Mouse (Mus musculus) heart, adult 2 months (tissue): Measurements from ENCODE around the gene Polr2l. TPM values are rescaled to one million over a fixed set of nuclear protein-coding genes. Genes with fewer than 3 reads are reported as not detected.

ENCODE experiments used
- DNase-seq, 2 experiments: peaks; one replicate each; pipeline ENCODE4 v3.0.0; 2021
- H3K27ac ChIP-seq: fragments of 200-600 bp; 2 replicates; pipeline ENCODE4 v1.8.1; 2022
- H3K27me3 ChIP-seq: fragments of 200-500 bp; 2 replicates; pipeline ENCODE4 v1.6.1; 2012; ENCODE audit warnings: mild to moderate bottlenecking, low read length, inconsistent platforms, mixed read lengths; ENCODE audit not compliant: control insufficient read depth, insufficient read depth
- H3K36me3 ChIP-seq: fragments of 200-500 bp; 2 replicates; pipeline ENCODE4 v1.6.1; 2012; ENCODE audit warnings: low read length, inconsistent platforms; ENCODE audit not compliant: control insufficient read depth, insufficient read depth
- H3K4me1 ChIP-seq: fragments of 200-500 bp; 2 replicates; pipeline ENCODE4 v1.6.1; 2011; ENCODE audit warnings: low read length; ENCODE audit not compliant: control insufficient read depth, insufficient read depth
- H3K4me3 ChIP-seq: fragments of 200-600 bp; 2 replicates; pipeline ENCODE4 v1.8.1; 2022
- H3K79me2 ChIP-seq: fragments of 200-500 bp; replicated peaks from 2 replicates; pipeline ENCODE4 v1.6.1; 2012; ENCODE audit warnings: mild to moderate bottlenecking, inconsistent platforms, low read length, moderate library complexity, mixed read lengths; ENCODE audit not compliant: control insufficient read depth, insufficient read depth
- H3K9ac ChIP-seq: fragments of 200-500 bp; 2 replicates; pipeline ENCODE4 v1.6.1; 2012; ENCODE audit warnings: low read depth, mild to moderate bottlenecking, control low read depth, inconsistent platforms, low read length, mixed read lengths
- CTCF ChIP-seq: fragments of 200-600 bp; IDR thresholded peaks from 2 replicates; pipeline ENCODE4 v1.8.1; 2022; ENCODE audit warnings: antibody characterized with exemption, mild to moderate bottlenecking, moderate library complexity
- EP300 ChIP-seq: fragments of 200-500 bp; IDR thresholded peaks from 2 replicates; pipeline ENCODE4 v1.6.1; 2011; ENCODE audit warnings: low read depth, low read length, control low read depth; ENCODE audit not compliant: insufficient read depth
- POLR2A ChIP-seq: fragments of 200-500 bp; IDR thresholded peaks from 2 replicates; pipeline ENCODE4 v1.6.1; 2011; ENCODE audit warnings: mild to moderate bottlenecking, low read depth, low read length, control low read depth; ENCODE audit not compliant: insufficient read depth
- WGBS: fragments of 180-500 bp; shearing (Covaris S2); methylation state at CpG from one replicate; pipeline ENCODE4 v1.1.7; 2018; 5-methylcytosine and 5-hydroxymethylcytosine counted together
- intact Hi-C: fragments of 180-260 bp; cut with DNase I; formaldehyde crosslinking; loops from one replicate; pipeline ENCODE4 v1.15.1; 2025
- polyA plus RNA-seq: library from polyadenylated mRNA; depleted of rRNA; stranded (reverse); fragments of >200 nt; gene quantifications from 2 replicates; pipeline ENCODE4 v1.2.3, GENCODE M21; 2012
- total RNA-seq, 2 experiments: library from RNA; stranded (reverse); gene quantifications; 2 replicates each; pipeline ENCODE4 v1.2.3; 2021

Polr2l gene
- total and polyA plus RNA-seq, 3 experiments = 62.6 to 82.8 (median 71.7) TPM

DNA sequence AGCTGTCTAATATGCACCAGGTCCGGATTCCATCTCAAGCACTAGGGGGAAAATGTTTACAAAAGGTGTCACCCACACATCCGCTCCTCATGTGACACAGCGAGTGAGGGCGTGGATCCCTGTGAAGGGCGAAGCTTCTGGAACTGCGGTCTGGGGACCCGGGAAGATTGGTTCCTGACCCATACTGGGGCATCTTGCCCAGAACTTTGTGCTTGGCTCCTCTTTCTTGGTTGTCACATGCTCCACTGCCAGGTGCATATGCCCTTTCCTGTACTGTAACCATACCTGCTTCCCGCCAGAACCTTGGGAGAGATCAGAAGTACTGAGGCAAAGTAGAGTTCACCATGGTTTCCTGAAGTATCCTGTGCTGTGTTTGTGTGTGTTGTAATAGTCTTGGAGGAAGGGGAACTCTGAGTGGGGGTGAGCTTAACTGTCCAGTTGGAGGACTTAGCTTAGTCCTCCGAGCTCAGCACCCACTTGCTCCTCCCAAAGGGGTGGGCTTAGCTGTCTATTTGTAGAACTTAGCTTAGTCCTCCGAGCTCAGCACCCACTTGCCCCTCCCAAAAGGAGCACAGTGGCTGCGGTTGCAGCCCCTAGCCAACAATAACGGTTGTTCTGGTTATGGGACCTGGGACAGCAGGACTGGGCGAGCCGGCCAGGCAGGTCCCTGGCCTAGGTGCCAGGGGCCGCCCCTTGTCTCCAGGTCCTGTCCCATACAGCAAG is 14.4 kb downstream of the Polr2l start, which contains the start of gene Cracr2b:
TSS of gene Cracr2b (plus strand) at position 704 of the 723 bp plus-strand sequence.
- peak; percentile 68 to 73 for DNase-seq
- no peaks in the 10 kb centered on the region for H3K27me3 ChIP-seq
- WGBS = 49% methylated on average over 15 of the region's 15 CpGs

DNA sequence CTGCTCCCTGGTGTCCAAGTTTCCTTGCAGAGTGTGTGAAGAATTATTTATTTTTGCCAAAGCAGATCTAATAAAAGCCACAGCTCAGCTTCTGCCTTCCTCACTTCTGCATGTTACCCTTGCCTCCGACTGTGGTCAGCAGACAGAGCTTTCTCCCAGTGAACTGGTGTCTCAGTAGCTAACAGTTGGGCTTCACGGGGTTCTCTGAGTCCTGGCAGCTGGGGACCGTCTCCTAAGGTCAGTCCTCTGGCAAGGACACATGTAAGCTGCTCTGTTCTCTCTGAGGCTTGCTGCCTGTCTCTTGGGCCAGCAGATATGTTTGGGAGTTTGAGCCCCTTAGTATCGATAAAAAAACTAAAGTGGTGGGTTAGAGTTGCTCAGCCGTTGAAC is 14.9 kb downstream of the Polr2l start:
- no peaks in the 10 kb centered on the region; the same call in 1 of the 2 replicates for H3K79me2 ChIP-seq
- no peak for TF ChIP-seq POLR2A
- TF ChIP-seq EP300 = no peak
- TF ChIP-seq CTCF = no peak
- H3K27ac ChIP-seq = peak overlapping the region; percentile 97
- peaks cover 5% of the 10 kb centered on the region; the same call in 1 of the 2 replicates for H3K36me3 ChIP-seq
- WGBS = 49% methylated on average over 5 of the region's 5 CpGs
- H3K4me3 ChIP-seq = no peak overlapping the region
- H3K9ac ChIP-seq = no peak overlapping the region
- DNase-seq = peak in 1 of 2 experiments; percentile 38
- H3K27me3 ChIP-seq = no peaks in the 10 kb centered on the region
- peaks cover 26% of the 10 kb centered on the region for H3K4me1 ChIP-seq
- intact Hi-C loops = no loop called here

More for the DNA sequence above, 14.4 kb downstream of the Polr2l start, which contains the start of gene Cracr2b:
- peak within 1 kb of the TSS; percentile 83 for H3K4me3 ChIP-seq
- H3K9ac ChIP-seq = peak within 1 kb of the TSS; percentile 88
- peak within 1 kb of the TSS; percentile 97 for H3K27ac ChIP-seq
- TF ChIP-seq POLR2A (peak; percentile 52), EP300 (0 out of 2 replicates have a peak, but pooled peaks have one; percentile 17), CTCF (no peak)
- peaks cover 5% of the 10 kb centered on the region; the same call in 1 of the 2 replicates for H3K36me3 ChIP-seq
- intact Hi-C loops = no loop called here
- no peaks in the 10 kb centered on the region; the same call in 1 of the 2 replicates for H3K79me2 ChIP-seq
- H3K4me1 ChIP-seq = peaks cover 29% of the 10 kb centered on the region

DNA sequence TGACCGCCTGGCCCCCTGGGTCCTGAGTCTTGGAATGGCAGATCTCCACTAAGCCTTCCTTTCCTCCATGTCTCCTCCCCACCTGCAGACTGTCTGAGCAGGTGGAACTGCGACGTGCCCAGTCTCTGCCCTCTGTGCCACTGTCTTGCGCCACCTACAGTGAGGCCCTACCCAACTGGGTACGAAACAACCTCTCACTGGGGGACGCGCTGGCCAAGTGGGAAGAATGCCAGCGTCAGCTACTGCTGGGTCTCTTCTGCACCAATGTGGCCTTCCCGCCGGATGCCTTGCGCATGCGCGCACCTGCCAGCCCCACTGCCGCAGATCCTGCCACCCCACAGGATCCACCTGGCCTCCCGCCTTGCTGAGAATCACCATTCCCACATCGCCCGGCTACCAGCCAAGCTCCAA is 15.6 kb downstream of the Polr2l start:
- Histone ChIP-seq H3K4me3 (no peak overlapping the region), H3K4me1 (peaks cover 26% of the 10 kb centered on the region), H3K27me3 (no peaks in the 10 kb centered on the region), H3K36me3 (peaks cover 5% of the 10 kb centered on the region; the same call in 1 of the 2 replicates), H3K79me2 (no peaks in the 10 kb centered on the region), H3K27ac (peak overlapping the region; percentile 97), H3K9ac (no peak overlapping the region)
- 84% methylated on average over 17 of the region's 17 CpGs for WGBS
- TF ChIP-seq POLR2A (no peak), CTCF (no peak), EP300 (no peak)
- intact Hi-C loops = no loop called here
- DNase-seq = peak; percentile 40 to 42

DNA sequence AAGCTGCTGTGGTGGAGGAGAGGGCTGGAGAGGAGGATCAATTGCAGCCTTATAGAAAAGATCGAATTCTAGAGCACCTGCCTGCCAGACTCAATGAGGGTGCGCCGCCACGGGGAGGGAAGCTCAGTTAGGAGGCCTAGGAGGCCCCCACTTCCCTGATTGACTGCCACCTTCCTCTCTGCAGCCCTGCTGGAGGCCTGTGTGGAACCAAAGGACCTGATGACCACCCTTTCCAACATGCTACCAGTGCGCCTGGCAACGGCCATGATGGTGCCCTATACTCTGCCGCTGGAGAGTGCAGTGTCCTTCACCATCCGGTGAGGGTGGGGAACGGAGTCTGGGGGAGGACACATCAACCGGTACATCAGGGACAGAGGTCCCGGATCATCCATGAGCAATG is 16.3 kb downstream of the Polr2l start:
- 85% methylated on average over 11 of the region's 11 CpGs for WGBS
- no peak overlapping the region for H3K9ac ChIP-seq
- no peaks in the 10 kb centered on the region for H3K79me2 ChIP-seq
- peak in 1 of 2 experiments; percentile 14 for DNase-seq
- intact Hi-C loops = no loop called here
- H3K4me3 ChIP-seq = no peak overlapping the region
- H3K27me3 ChIP-seq = no peaks in the 10 kb centered on the region
- TF ChIP-seq POLR2A (no peak), CTCF (peak; percentile 35; the same call in 1 of the 2 replicates), EP300 (no peak)
- peaks cover 5% of the 10 kb centered on the region; the same call in 1 of the 2 replicates for H3K36me3 ChIP-seq
- H3K4me1 ChIP-seq = peaks cover 26% of the 10 kb centered on the region
- peak overlapping the region; percentile 9 for H3K27ac ChIP-seq

DNA sequence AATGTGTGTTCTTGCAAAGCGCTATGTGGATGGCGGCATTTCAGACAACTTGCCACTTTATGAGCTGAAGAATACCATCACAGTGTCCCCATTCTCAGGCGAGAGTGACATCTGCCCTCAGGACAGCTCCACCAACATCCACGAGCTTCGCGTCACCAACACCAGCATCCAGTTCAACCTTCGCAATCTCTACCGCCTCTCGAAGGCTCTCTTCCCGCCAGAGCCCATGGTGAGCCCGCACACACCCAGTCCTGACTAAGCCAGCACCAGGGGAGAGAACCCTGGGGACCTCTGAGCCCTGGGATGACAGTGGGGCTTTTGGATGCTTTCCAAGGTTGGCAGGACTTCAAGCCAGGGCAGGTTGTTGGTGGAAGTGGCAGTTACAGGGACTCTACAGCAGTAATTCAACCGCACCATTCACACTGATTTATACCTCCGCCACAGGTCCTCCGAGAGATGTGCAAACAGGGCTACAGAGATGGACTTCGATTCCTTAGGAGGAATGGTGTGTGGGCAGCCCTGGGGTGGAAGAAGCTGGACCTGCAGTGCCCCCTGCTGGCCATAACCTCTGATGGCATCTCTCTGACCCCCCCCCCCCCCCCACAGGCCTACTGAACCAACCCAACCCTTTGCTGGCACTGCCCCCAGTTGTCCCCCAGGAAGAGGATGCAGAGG is 16.8 kb downstream of the Polr2l start:
- no peak overlapping the region for H3K4me3 ChIP-seq
- peak; percentile 62 to 74 for DNase-seq
- peak overlapping the region; percentile 10; the same call in 1 of the 2 replicates for H3K27ac ChIP-seq
- H3K79me2 ChIP-seq = no peaks in the 10 kb centered on the region
- intact Hi-C loops = no loop called here
- 72% methylated on average over 15 of the region's 15 CpGs for WGBS
- peaks cover 26% of the 10 kb centered on the region for H3K4me1 ChIP-seq
- no peak overlapping the region; the same call in 1 of the 2 replicates for H3K9ac ChIP-seq
- H3K27me3 ChIP-seq = no peaks in the 10 kb centered on the region
- peaks cover 5% of the 10 kb centered on the region; the same call in 1 of the 2 replicates for H3K36me3 ChIP-seq
- TF ChIP-seq POLR2A (0 out of 2 replicates have a peak, but pooled peaks have one; percentile 22), CTCF (peak; percentile 75), EP300 (0 out of 2 replicates have a peak, but pooled peaks have one; percentile 37)
